Mouse (Mus musculus): Measurements from ENCODE around the gene Pik3cd. TPM values are rescaled to one million over a fixed set of nuclear protein-coding genes. Genes with fewer than 3 reads are reported as not detected.

The Pik3cd gene
- polyA plus RNA-seq, 1 experiment from 2014 or later, result 3.5 TPM

GRCm38 (mm10) chr4:149665016-149665691, 37.2 kb downstream of the Pik3cd start:
- no peaks in the 10 kb centered on the region for H3K9me3 ChIP-seq (replicated peaks)
- WGBS, result 74% methylated on average over 6 of the region's 6 CpGs
- H3K27ac ChIP-seq (ENCODE audit: poor library complexity, severe bottlenecking), result no peak overlapping the region
- no peak for ATAC-seq (ENCODE audit: insufficient number of reproducible peaks, low FRiP score)
- H3K4me2 ChIP-seq, result no peak overlapping the region
- no peaks in the 10 kb centered on the region for H3K27me3 ChIP-seq (replicated peaks)
- H3K4me3 ChIP-seq, result no peak overlapping the region
- peaks cover 6% of the 10 kb centered on the region; the same call in 1 of the 2 replicates for H3K4me1 ChIP-seq (replicated peaks)
- H3K9ac ChIP-seq, result no peak overlapping the region
- no peaks in the 10 kb centered on the region for H3K36me3 ChIP-seq

GRCm38 (mm10) chr4:149663849-149664503, 38.4 kb downstream of the Pik3cd start:
- Histone ChIP-seq H3K4me1 (replicated peaks) (peaks cover 16% of the 10 kb centered on the region; the same call in 1 of the 2 replicates), H3K27me3 (replicated peaks) (no peaks in the 10 kb centered on the region), H3K36me3 (no peaks in the 10 kb centered on the region), H3K9me3 (replicated peaks) (no peaks in the 10 kb centered on the region), H3K4me2 (no peak overlapping the region), H3K4me3 (no peak overlapping the region), H3K27ac (ENCODE audit: poor library complexity, severe bottlenecking) (no peak overlapping the region), H3K9ac (no peak overlapping the region)
- 70% methylated on average over 7 of the region's 7 CpGs for WGBS
- no peak for ATAC-seq (ENCODE audit: insufficient number of reproducible peaks, low FRiP score)

GRCm38 (mm10) chr4:149661967-149662589, 40.3 kb downstream of the Pik3cd start:
- H3K27ac ChIP-seq (ENCODE audit: poor library complexity, severe bottlenecking), result no peak overlapping the region

GRCm38 (mm10) chr4:149660598-149660997, 41.8 kb downstream of the Pik3cd start:
- no peaks in the 10 kb centered on the region for H3K9me3 ChIP-seq (replicated peaks)
- whole genome bisulfite sequencing, result 81% methylated on average over 7 of the region's 7 CpGs
- H3K27ac ChIP-seq (ENCODE audit: poor library complexity, severe bottlenecking), result no peak overlapping the region
- H3K4me1 ChIP-seq (replicated peaks), result peaks cover 16% of the 10 kb centered on the region; the same call in 1 of the 2 replicates
- H3K9ac ChIP-seq, result no peak overlapping the region
- H3K4me2 ChIP-seq, result no peak overlapping the region
- H3K4me3 ChIP-seq, result no peak overlapping the region
- no peaks in the 10 kb centered on the region for H3K36me3 ChIP-seq
- no peak for ATAC-seq (ENCODE audit: insufficient number of reproducible peaks, low FRiP score)
- no peaks in the 10 kb centered on the region for H3K27me3 ChIP-seq (replicated peaks)

More at GRCm38 (mm10) chr4:149661967-149662589, 40.3 kb downstream of the Pik3cd start:
- no peaks in the 10 kb centered on the region for H3K9me3 ChIP-seq (replicated peaks)
- peaks cover 16% of the 10 kb centered on the region; the same call in 1 of the 2 replicates for H3K4me1 ChIP-seq (replicated peaks)
- WGBS, result 83% methylated on average over 14 of the region's 14 CpGs
- no peak for ATAC-seq (ENCODE audit: insufficient number of reproducible peaks, low FRiP score)
- no peak overlapping the region for H3K4me2 ChIP-seq
- no peaks in the 10 kb centered on the region for H3K36me3 ChIP-seq
- H3K9ac ChIP-seq, result no peak overlapping the region
- H3K27me3 ChIP-seq (replicated peaks), result no peaks in the 10 kb centered on the region
- H3K4me3 ChIP-seq, result no peak overlapping the region

- Histone ChIP-seq H3K9me3 (replicated peaks) (no peaks in the 10 kb centered on the region), H3K9ac (no peak overlapping the region), H3K4me3 (no peak overlapping the region), H3K4me2 (peak overlapping the region; percentile 19), H3K27ac (ENCODE audit: poor library complexity, severe bottlenecking) (no peak overlapping the region), H3K27me3 (replicated peaks) (no peaks in the 10 kb centered on the region), H3K4me1 (replicated peaks) (peaks cover 16% of the 10 kb centered on the region; the same call in 1 of the 2 replicates), H3K36me3 (peaks cover 4% of the 10 kb centered on the region)
- WGBS, result 58% methylated on average over 25 of the region's 25 CpGs
- ATAC-seq (ENCODE audit: insufficient number of reproducible peaks, low FRiP score), result no peak
Observed at GRCm38 (mm10) chr4:149659495-149660116, 42.8 kb downstream of the Pik3cd start.

GRCm38 (mm10) chr4:149657858-149658416, 44.4 kb downstream of the Pik3cd start:
- no peak overlapping the region for H3K9ac ChIP-seq
- no peak overlapping the region for H3K4me2 ChIP-seq
- H3K27ac ChIP-seq (ENCODE audit: poor library complexity, severe bottlenecking), result no peak overlapping the region
- no peaks in the 10 kb centered on the region for H3K27me3 ChIP-seq (replicated peaks)
- 0 out of 2 replicates have a peak, but pooled peaks cover 10% of the 10 kb centered on the region for H3K4me1 ChIP-seq (replicated peaks)
- WGBS, result 64% methylated on average over 11 of the region's 11 CpGs
- H3K9me3 ChIP-seq (replicated peaks), result no peaks in the 10 kb centered on the region
- no peak for ATAC-seq (ENCODE audit: insufficient number of reproducible peaks, low FRiP score)
- H3K4me3 ChIP-seq, result no peak overlapping the region
- peaks cover 18% of the 10 kb centered on the region for H3K36me3 ChIP-seq

GRCm38 (mm10) chr4:149654232-149654631, 48.1 kb downstream of the Pik3cd start:
- H3K4me1 ChIP-seq (replicated peaks), result 0 out of 2 replicates have a peak, but pooled peaks cover under 1% of the 10 kb centered on the region
- 83% methylated on average over 4 of the region's 4 CpGs for WGBS
- no peaks in the 10 kb centered on the region for H3K9me3 ChIP-seq (replicated peaks)
- H3K27me3 ChIP-seq (replicated peaks), result no peaks in the 10 kb centered on the region
- no peak overlapping the region for H3K27ac ChIP-seq (ENCODE audit: poor library complexity, severe bottlenecking)
- H3K4me3 ChIP-seq, result no peak overlapping the region
- no peak overlapping the region for H3K9ac ChIP-seq
- H3K36me3 ChIP-seq, result peaks cover 37% of the 10 kb centered on the region
- ATAC-seq (ENCODE audit: insufficient number of reproducible peaks, low FRiP score), result no peak
- H3K4me2 ChIP-seq, result no peak overlapping the region

- Histone ChIP-seq H3K36me3 (peaks cover 71% of the 10 kb centered on the region), H3K9me3 (replicated peaks) (no peaks in the 10 kb centered on the region)
- 67% methylated on average over 24 of the region's 24 CpGs for WGBS
Observed at GRCm38 (mm10) chr4:149650493-149651193, 51.7 kb downstream of the Pik3cd start.

GRCm38 (mm10) chr4:149648031-149648805, 54.2 kb downstream of the Pik3cd start:
- Histone ChIP-seq H3K27me3 (replicated peaks) (no peaks in the 10 kb centered on the region), H3K4me3 (no peak overlapping the region), H3K9ac (no peak overlapping the region), H3K36me3 (peaks cover 74% of the 10 kb centered on the region), H3K4me1 (replicated peaks) (0 out of 2 replicates have a peak, but pooled peaks cover 3% of the 10 kb centered on the region), H3K4me2 (no peak overlapping the region), H3K9me3 (replicated peaks) (no peaks in the 10 kb centered on the region), H3K27ac (ENCODE audit: poor library complexity, severe bottlenecking) (no peak overlapping the region)
- 77% methylated on average over 20 of the region's 20 CpGs for WGBS
- ATAC-seq (ENCODE audit: insufficient number of reproducible peaks, low FRiP score), result no peak; the same call in 1 of the 2 replicates

More at GRCm38 (mm10) chr4:149650493-149651193, 51.7 kb downstream of the Pik3cd start:
- no peak overlapping the region for H3K27ac ChIP-seq (ENCODE audit: poor library complexity, severe bottlenecking)
- H3K4me2 ChIP-seq, result no peak overlapping the region
- no peaks in the 10 kb centered on the region for H3K27me3 ChIP-seq (replicated peaks)
- no peak overlapping the region for H3K9ac ChIP-seq
- H3K4me3 ChIP-seq, result no peak overlapping the region
- ATAC-seq (ENCODE audit: insufficient number of reproducible peaks, low FRiP score), result no peak
- 0 out of 2 replicates have a peak, but pooled peaks cover 3% of the 10 kb centered on the region for H3K4me1 ChIP-seq (replicated peaks)

GRCm38 (mm10) chr4:149645761-149646160, 56.6 kb downstream of the Pik3cd start:
- Histone ChIP-seq H3K9me3 (replicated peaks) (no peaks in the 10 kb centered on the region), H3K9ac (no peak overlapping the region), H3K27ac (ENCODE audit: poor library complexity, severe bottlenecking) (no peak overlapping the region), H3K4me1 (replicated peaks) (0 out of 2 replicates have a peak, but pooled peaks cover 3% of the 10 kb centered on the region), H3K36me3 (peaks cover 80% of the 10 kb centered on the region), H3K4me2 (no peak overlapping the region), H3K27me3 (replicated peaks) (no peaks in the 10 kb centered on the region), H3K4me3 (no peak overlapping the region)
- no peak for ATAC-seq (ENCODE audit: insufficient number of reproducible peaks, low FRiP score)
- WGBS, result 83% methylated on average over 9 of the region's 9 CpGs
